Mouse (Mus musculus): Measurements from ENCODE around the gene Etv3.

DNA sequence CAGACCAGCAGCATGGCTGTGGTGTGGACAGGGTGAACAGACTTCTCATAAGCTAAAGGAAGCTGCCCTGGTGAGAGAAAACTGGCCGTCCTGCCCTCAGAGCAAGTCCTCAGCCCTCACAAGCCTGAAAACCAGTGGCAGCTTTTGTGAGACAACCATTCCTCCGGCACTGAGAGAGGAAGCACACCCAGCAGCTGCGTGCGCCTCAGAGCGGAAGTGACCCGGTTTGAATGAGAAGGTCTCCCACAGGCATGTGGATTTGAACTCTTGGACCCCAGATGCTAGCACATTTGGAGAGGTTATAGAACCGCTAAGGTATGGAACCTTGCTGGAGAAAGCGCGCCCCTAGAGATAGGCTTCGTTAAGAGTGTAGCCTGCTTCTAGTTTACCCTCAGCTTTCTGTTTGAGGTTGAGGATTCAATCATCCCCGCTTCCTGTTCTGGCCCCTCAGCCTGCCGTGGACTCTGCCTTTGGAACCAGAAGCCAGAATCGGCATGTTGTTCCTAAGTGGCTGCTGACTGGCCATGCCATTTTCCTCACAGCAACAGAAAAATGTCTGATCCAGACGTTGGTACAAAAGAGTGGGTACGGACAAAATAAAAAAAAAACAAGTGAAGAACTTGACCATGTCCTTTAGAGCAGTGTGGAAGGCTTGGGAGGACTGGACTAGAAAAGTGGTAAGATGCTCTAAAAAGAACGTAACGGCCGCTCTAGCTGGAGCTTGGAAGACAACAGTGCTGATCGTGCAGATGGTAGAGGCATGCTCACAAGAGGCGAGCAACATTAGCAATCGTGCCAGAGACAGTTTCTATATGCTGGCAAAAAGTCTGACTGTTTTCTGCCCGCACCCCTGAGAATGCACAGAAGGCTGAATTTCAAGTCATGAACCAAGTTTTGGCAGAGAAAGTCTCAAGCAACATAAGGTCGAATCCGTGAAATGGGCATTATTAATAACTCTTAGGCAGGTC, 24.8 kb upstream of the Etv3 start:
- no peak for TF ChIP-seq POLR2A (IDR thresholded peaks at IDR 0.05; ENCODE audit: low read depth, low read length)
- TF ChIP-seq CTCF (IDR thresholded peaks at IDR 0.05; ENCODE audit: borderline replicate concordance, insufficient read depth, low read length): no peak
